In the genomic region with DNA sequence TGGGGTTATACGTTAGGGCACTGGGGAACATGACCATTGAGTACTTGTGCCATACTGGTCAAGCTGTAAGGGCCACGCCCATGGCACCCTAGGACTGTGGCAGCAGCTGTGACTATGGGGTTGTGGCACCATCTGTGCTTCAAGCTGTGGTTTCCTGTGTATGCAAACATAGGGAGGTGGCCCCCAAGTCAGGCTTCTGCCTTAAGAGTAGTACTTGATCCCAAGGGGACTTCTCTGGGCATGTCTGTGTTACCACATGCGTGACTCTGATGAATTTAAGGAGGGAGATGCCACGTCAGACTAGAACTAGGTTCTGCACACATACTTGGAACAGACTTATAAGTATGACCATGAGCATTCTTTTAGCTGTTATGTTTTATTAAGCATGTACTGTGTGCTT, we compare ENCODE assay signal across 15 mouse cellular contexts.
"Had no signal": no experiment of that assay in that cellular context is flagged by ENCODE, and none has a peak within 500 bp of the region (broad histone marks: within the 10 kb centered on the region; RNA-seq: fewer than 3 reads in every experiment).

No protein-coding gene starts in this region.

- H3K36me3 ChIP-seq: lung, embryonic 15.5 days; midbrain, embryonic 13.5 days; midbrain, embryonic 15.5 days; neural tube, embryonic 12.5 days had no signal

- H3K4me3 ChIP-seq: lung, embryonic 15.5 days; megakaryocyte, embryonic 14.5 days; midbrain, embryonic 13.5 days; midbrain, embryonic 15.5 days; neural tube, embryonic 12.5 days had no signal

- H3K27ac ChIP-seq: lung, embryonic 15.5 days; macrophage; midbrain, embryonic 13.5 days; midbrain, embryonic 15.5 days; neural tube, embryonic 12.5 days had no signal

- H3K9ac ChIP-seq: lung, embryonic 15.5 days; midbrain, embryonic 13.5 days; midbrain, embryonic 15.5 days; neural tube, embryonic 12.5 days had no signal

- H3K4me1 ChIP-seq: lung, embryonic 15.5 days; megakaryocyte, embryonic 14.5 days; midbrain, embryonic 13.5 days; midbrain, embryonic 15.5 days; neural tube, embryonic 12.5 days had no signal

- ATAC-seq: lung, postnatal 0 days; midbrain, embryonic 13.5 days; midbrain, embryonic 15.5 days had no signal

- H3K27me3 ChIP-seq: lung, embryonic 15.5 days; megakaryocyte, embryonic 14.5 days; midbrain, embryonic 13.5 days; midbrain, embryonic 15.5 days; neural tube, embryonic 12.5 days had no signal

- H3K9me3 ChIP-seq: lung, embryonic 15.5 days; midbrain, embryonic 13.5 days; midbrain, embryonic 15.5 days; neural tube, embryonic 12.5 days had no signal

- DNase-seq: lung, adult 2 months; lung, postnatal 14 days; lung, postnatal 36 days; right cerebral cortex, postnatal 14 days; thymus, adult 18-20 months; thymus, postnatal 14 days; thymus, postnatal 36 days had no signal

- H3K4me2 ChIP-seq: lung, embryonic 15.5 days; midbrain, embryonic 11.5 days; midbrain, embryonic 13.5 days; midbrain, embryonic 15.5 days; neural tube, embryonic 12.5 days had no signal
